Mouse (Mus musculus) R1 (cell line): ENCODE results near the gene Lef1.

ENCODE experiments used
- DNase-seq: peaks from one replicate; pipeline ENCODE4 v3.0.0-alpha.2; 2018; ENCODE audit warnings: low read depth, low spot score

The Lef1 gene

DNA sequence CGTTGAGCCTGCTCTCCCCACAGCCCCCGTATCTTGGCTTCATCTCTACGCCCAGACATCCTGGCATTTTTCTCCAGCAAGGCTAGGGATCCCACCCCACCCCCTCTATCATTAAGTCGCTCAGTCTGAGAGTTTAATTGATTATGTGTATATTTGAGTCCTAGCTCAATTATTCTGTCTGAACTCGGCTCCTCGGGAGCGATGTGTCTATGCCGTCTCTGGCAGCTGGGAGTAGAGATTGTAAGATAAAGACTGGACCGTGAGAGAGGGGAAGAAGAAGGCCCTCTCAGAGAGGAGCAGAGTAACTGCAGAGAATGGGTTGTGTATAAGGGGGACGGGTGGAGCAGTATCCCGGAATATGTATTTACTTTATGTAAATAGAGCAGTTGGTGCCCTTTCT lies 80.0 kb downstream of the Lef1 start:
- no peak for DNase-seq

DNA sequence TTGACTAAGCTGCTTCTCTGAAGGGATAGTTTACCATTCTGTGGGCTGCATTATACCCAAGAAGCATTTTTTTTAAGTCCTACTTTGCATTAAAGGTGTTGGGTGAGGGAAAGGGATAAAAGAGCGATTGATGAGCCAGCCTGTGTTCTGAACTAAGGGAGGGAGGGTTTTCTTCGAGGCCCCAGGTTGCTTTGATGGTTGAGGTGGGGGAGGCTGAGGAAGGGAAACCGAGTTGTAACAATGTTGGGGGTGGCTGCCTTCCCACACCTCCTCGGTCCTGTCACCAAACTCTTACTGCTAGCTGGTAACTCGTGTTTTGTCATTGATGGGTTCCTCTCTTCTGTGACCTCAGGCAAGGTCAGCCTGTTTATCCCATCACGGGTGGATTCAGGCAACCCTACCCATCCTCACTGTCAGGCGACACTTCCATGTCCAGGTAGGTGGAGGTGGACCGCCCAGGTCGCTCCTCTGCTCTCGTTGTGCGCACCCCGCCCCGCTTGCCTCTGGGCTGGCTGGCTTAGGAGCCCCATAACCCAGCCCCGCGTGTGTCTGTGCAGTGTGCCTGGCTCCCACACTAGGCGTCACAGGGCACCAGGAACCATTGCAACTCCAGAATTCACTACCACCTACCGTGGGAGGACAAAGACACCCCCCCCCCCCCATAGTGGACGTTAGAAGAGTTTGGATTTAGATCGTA lies 80.5 kb downstream of the Lef1 start:
- no peak for DNase-seq

- DNase-seq, result no peak
Observed at GRCm38 (mm10) chr3:131191454-131191853, 81.2 kb downstream of the Lef1 start.

GRCm38 (mm10) chr3:131196050-131196449 lies 85.8 kb downstream of the Lef1 start:
- no peak for DNase-seq

- no peak for DNase-seq
Observed at GRCm38 (mm10) chr3:131196507-131197019, 86.3 kb downstream of the Lef1 start.

- DNase-seq, result no peak
Observed at GRCm38 (mm10) chr3:131198991-131199390, 88.7 kb downstream of the Lef1 start.

- no peak for DNase-seq
Observed at GRCm38 (mm10) chr3:131199590-131200288, 89.5 kb downstream of the Lef1 start.

DNA sequence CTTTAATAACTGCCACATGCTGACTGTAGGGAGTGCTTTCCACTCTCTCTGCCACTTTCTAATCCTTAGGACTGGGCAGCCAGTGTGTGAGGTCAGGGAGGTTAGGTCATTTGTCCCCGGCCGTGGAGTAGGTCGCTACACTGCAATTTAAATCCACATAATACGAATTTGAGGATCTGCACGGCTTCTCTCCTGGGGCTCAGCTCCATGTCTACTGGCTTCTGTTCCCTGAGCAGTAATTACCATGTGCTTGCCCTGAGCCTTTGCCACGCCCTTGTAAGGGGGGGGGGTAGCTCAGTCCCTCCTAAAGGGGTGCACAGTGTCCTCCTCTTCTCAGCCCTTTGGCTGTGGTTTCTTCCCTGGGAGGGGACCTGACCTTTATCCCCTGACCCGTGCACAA lies 92.0 kb downstream of the Lef1 start:
- no peak for DNase-seq

- DNase-seq, result no peak
Observed at GRCm38 (mm10) chr3:131207846-131208245, 97.6 kb downstream of the Lef1 start.

GRCm38 (mm10) chr3:131208265-131208891 lies 98.1 kb downstream of the Lef1 start:
- DNase-seq, result no peak

DNA sequence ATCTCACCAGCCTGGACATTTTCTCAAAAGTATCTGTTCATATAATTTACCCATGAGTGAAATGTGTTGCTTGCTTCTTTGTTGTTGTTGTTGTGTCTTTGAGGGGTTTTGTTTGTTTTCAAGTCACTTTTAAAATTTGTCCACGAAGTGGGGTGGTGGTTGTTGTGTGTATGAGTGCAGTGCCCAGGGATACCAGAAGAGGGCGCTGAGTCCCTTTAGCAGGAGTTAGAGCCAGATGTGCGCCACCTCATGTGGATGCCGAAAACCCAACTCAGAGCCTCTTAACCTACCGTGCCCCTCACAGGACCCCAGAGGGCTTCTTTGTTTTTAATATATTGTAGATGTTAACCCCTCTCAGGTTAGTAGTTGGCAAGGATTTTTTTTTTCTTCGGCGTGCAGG lies 101.9 kb downstream of the Lef1 start:
- peak; percentile 80 for DNase-seq

- DNase-seq, result no peak
Observed at GRCm38 (mm10) chr3:131214060-131214658, 103.9 kb downstream of the Lef1 start.

DNA sequence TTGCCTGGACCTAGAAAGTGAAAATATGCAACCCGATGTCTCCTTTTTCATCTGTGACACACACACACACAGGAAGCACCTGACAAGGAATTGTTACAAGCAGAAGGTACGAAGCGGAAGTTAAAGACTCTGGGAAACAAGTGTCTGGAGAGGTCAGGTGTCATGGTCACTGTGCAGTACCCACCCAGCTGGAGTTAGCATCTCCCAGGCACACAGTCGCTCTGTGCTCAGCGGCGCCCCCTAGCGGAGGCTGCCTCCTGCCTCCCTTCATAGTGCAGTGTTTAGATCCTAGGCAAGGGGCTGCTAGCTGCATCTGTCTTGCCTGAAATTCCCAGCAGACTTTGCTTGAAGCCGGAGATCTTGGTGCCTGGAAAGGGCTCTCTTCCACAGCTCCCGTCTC lies 104.6 kb downstream of the Lef1 start:
- DNase-seq, result peak; percentile 47

- DNase-seq, result no peak
Observed at GRCm38 (mm10) chr3:131218636-131219390, 108.5 kb downstream of the Lef1 start.

GRCm38 (mm10) chr3:131228083-131228482 lies 117.8 kb downstream of the Lef1 start:
- peak; percentile 70 for DNase-seq

DNA sequence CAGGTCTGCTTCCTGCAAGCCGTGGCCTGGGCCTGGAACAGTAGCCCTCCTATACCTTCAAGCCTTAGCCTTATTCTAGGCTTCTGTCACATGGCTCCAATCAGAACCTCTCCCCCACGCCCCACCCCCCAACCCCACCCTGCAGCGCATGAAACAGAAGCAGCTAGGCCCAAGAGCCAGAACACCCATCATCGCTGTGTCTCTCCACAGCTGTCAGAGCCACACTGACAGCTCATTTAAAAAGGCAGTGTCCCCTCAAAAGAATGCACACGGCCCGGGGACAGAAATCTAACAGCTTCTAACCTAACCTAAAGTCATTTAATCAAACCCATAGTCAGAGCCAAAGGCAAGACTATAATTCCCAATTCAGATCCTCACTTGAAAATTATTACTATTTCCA lies 126.8 kb downstream of the Lef1 start:
- peak; percentile 39 for DNase-seq

- DNase-seq, result peak; percentile 86
Observed at GRCm38 (mm10) chr3:131237785-131238633, 127.7 kb downstream of the Lef1 start.

DNA sequence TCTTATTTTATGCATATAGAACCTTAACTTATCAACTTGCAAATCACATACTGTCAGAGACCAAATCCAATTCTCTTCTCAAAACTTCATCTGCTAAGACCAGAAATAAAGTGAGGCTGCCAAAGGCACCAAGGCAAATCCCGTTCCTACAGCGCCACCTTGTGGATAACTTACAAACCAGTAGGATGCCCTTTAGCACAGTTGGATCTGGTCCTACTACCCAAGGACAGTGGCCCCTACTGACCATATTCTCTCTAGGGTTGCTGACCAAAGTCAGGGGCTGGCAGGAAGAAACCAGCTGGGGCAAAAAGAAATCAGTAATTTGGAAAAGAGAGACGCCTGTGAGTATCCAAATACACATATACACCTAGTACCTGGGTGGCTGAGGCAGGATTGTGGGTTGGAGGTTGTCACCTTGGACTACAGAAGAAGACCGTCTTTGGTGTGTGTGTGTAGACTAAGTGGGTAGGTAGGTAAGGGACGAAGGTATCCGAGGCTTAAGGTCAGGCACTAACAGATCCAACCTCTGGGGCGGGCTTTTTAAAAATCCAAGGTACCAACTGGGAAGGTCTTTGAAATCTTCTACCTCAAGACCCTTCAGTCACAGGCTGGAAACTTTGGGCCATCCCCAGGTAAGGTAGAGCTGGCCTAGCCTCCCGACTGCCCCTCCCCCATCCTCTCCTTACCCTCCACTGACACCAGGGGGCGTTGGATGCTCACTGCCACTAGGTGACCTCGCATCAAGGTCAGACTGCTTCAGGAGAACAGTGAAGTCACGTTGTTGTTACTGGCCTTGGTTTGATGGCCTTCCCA lies 135.7 kb downstream of the Lef1 start:
- DNase-seq, result peak; percentile 83

- DNase-seq, result no peak
Observed at GRCm38 (mm10) chr3:131246579-131247046, 136.3 kb downstream of the Lef1 start.

- DNase-seq, result peak; percentile 43
Observed at GRCm38 (mm10) chr3:131247447-131247846, 137.2 kb downstream of the Lef1 start.
